Mouse (Mus musculus) kidney, adult 8-10 months (tissue): ENCODE results near the gene Slc35f2.

ENCODE experiments used
- DNase-seq, 2 experiments: peaks; one replicate each; pipeline ENCODE4 v3.0.0; 2022

Gene Slc35f2

DNA sequence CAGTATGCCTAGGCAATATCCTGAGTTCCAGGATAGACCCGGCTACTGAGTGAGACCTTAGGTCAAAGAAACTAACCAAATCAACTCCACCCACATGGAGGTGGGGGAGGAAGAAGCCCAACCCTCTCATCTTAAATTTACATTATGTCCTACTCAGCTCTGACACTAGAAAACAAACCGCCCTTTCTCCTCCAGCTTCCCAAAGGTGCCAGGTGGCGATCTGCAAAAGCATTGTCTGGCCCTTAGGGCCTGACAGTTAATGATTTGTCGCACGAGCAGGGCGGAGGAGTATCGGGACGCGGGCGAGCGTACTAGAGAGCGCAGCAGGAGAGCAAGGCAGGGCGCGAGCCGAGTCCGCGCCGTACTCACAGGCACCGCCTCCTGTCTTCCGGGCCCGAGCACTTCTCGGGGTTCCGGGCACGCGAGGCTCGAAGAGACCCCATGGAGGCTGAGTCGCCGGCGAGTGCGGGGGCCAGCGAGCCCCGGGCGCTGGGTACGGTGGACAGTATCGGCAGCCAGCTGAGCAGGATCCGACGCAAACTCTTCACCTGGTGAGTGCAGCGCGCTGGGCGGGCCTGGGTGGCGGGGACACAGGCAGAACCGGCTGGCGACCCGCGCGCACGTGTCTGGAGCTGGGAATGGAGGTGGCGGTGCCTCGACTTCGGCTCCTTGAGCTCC lies at the start of gene Slc35f2:
Gene Slc35f2 (plus strand): TSS at position 195 of the 678 bp plus-strand sequence.
- DNase-seq, result peak; percentile 75 to 77

DNA sequence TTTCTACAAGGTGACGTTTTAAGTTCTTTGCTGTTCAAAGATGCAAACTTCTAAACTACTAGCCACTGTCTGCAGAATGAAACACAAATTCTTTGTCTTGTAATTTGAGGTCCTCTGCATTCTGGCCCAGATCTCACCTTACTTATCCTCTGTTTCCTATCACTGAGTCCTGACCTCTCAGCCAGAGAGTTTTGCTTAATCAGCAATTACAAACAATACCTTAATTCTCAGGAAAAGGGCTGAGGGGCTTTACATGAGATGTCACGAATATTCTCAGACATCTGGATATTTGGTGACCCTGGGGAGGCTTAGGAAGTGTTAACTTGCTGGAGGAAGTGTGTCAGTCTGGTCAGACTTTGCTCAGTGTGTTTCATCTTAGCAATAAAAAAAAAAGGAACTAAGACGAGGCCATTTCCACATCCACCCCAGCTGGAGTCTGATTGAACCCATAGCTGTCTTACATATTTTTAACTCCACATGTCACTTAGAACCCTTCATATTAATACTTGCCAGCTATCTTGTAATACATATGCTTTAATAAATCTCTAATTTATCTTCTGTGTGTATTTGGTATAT lies 30.4 kb upstream of the Slc35f2 start:
- no peak for DNase-seq

DNA sequence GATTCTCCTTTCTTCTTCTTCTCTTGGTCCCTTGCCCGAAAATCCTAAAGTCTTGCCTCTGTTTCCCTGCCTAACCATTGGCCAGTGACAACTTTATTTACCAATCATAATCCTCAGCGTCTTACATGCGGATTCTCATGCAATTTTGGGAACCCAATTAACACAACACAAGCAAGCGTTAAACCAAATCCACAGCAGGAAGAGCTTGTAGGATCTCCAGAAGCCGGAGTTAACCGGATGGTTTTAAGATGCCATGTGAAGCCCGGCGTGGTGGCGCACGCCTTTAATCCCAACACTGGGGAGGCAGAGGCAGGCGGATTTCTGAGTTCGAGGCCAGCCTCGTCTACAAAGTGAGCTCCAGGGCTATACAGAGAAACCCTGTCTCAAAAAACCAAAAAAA lies 20.9 kb upstream of the Slc35f2 start:
- no peak for DNase-seq

DNA sequence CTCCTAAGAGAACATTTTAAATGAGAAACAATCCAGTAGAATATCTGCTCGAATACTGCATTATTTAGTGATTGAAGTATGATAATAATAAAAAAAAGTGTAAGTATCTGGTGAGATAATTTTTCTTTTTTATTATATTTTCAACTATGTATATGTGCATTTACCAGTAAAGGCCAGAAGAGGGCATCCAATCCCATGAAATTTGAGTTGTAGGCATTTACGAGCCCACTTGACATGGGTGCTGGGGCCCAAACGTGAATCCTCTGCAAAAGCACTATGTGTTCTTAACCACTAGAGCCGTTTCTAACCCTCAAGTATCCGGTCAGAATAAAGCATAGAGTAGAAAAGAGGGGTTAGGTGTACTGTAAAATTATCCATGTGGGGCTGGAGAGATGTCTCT lies 20.4 kb upstream of the Slc35f2 start:
- DNase-seq, result no peak

DNA sequence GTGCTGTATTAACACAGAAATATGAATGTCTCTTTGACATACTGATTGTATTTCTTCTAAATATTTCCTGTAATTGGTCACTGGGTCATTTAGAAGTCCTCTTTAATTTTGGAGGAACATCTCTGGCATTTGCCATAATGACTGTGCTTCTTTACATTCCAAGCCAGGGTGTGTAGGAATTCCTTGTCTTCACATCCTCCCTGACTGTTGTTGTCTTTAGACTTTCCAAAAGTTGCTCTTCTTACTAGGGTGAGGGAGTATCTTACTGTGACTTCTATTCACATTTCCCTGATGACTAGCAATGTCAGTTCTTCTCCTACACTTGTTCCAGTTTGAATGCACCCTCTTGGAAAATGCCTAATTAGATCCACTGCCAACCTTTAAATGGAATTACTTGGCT lies 16.5 kb upstream of the Slc35f2 start:
- DNase-seq, result no peak

DNA sequence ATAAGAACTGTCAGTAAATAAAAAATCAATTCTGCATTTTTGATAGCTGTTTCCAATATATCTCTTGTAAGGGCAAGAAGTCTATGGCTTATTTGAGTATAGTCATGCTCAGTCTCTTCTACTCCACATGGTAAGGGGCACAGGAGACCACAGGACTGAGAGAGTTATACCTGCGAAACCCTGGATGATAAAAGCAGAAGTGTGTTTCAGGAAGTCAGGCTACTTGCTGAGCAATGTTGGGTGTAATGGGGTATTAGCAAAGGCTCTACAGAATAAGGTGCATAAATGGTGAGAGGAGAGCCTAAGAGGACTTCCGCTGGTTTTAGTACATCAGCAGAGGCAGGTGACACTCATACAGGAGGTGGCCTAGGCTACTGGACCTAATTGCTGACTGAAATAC lies 13.2 kb upstream of the Slc35f2 start:
- no peak for DNase-seq

DNA sequence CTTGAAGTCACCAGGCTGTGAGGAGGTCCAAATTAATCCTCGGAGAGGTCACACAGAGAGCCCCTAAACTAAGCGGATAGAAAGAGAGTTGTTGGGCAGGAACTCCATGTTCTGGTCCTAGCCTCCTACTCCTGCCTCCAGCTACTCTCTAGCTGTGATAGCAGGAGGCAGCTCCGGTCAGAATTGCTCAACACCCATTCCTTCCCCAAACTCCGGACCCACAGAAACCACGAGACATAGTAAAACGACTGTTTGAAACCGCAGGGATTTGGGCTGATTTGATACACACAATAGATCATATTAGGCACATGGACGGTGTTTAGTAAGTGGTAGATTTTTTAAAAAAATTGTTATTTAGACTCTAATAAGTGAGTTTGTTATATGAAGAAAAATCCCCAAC lies 6.6 kb upstream of the Slc35f2 start:
- no peak for DNase-seq

DNA sequence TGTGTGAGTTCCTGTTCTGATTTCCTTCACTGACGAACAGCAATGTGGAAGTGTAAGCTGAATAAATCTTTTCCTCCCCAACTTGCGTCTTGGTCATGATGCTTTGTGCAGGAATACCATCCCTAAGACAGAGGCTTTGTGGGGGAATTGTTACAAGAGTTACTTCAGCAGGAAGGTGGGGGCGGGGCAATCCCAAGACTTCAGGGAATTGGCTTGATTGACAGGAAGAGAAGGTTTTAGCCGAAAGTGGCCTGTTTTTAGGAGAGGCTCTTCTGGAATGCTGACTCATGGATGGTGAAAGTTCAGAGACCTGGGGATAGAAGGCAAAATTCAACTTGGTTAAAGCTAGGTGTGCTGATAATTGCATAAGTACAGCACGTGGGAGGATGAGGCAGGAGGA lies 2.9 kb upstream of the Slc35f2 start:
- no peak for DNase-seq

DNA sequence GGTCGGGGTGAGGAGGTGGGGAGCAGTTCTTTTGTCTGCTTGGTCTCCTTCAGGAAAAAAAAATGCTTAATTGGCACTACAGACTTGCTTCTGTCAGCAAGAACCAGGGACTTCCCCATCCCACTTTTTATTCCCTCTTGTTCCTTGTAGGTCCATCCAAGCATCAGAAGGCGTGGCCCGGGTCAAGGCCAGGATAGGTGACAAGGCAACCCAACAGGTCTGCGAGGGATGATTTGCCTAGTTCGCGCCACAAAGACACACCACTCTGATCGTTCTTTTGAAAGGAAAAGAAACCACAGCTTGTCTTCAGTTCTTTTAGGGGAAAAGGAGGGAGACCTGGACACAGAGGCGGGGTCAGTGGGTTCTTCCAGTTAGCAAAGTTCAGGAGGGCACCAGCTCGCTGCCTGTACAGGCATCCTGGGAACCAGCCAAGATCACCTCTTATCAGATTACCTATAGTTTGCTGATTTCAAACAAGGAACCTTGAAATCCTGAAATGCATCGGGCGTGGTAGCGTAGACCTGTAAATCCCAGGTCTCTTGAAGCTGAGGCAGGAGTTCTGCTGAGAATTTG lies 481 bp upstream of the Slc35f2 start:
- DNase-seq, result no peak

DNA sequence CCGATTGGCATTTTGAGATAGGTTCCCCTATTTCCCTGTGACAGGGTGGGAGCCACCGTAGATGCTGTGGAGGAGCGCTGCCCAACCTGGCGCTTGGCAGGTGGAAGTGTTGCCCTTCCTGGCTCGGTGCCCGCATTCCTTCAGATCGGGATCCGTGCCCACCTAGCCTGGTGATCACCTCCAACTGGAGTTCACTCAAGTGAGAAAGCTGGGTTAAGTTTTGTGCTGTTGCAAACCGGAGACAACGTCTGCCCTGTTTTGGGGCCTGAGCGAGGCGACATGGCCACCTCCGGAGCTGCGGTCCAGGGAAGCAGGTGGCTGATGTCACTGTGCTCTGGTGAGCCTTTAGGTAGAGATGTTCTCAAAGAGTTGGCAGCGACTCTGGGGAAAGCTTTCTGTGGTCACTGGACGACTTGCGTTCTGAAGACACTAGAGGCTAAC lies 803 bp downstream of the Slc35f2 start:
- peak; percentile 91 to 94 for DNase-seq

DNA sequence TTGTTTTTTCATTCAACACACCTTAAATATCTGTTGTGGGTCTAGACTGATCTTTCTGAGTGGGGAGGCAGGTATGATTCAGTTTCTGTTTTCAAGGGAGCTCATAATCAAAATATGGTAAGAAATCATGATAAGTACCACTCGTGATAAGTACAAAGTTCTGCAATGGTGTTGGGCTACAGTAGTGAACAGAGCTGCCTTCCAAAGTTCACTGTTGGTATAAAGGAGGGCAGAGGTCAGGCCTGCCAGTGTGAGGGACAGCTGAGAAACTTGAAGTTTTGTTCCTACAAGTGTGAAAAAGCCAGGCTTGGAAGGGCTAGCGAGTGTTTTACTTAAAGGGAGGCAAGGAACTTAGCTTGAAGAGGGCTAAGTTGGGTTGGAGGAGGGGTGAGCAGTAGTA lies 4.2 kb downstream of the Slc35f2 start:
- DNase-seq, result peak; percentile 31

DNA sequence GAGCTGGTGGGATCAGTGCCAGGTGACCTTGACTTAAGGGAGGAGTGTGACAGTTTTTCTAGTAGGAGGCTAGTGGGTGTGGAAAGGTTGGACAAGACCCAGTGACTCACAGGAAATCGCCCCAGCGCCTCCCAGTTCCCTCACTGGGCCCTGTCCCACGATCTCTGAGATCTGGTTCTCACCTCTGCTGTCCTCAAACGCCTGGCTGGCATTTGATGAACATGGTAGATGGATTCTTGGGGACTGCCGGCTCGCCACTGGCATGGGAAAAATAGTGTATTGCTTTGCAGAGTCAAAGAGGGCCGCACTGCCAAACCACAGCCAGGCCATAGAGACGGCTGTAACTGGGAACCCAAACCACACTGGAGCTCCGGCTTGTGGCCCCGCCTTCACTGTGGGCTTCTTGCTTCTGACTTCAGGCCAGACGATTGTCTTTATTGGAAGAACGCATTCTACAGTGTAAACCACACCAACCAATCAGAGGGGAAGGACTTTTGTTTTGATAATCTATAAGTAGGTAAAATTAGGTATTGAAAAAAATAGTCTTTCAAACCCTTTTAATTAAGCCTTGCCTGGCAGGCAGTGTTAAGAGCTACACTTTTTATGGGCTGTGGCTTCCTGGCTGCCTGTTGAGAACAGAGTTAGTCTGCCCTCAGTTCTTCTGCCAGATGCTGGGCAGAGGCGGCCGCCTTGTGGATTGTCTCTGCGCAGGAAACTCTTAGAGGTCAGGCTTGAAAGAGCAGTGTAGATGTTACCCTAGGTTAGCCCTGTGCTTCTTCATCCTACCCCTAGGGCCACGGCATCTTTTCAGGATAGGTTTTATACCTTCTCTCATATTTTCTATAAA lies 15.4 kb downstream of the Slc35f2 start:
- no peak for DNase-seq

DNA sequence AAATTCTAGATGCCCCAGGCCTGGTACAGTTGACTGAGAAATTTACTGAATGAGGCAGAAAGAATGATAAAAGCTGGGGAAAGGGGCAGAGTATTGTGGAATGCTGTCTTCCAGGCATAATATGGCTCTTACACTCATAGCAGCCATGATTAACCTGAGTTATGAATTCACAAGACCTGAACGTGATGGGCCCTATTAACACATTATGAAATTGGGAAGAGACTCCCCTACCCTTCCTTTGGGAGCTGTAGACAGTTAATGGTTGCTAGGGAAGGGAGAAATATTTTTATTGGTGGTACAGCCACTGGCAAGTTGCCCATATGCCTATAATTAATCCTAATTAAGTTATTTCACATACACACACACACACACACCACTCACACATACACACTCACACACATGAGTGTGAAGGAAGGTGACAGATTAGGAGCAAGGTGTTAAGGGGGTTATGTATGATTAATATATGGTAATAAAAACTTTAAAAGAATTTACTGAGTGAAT lies 22.5 kb downstream of the Slc35f2 start:
- no peak for DNase-seq

DNA sequence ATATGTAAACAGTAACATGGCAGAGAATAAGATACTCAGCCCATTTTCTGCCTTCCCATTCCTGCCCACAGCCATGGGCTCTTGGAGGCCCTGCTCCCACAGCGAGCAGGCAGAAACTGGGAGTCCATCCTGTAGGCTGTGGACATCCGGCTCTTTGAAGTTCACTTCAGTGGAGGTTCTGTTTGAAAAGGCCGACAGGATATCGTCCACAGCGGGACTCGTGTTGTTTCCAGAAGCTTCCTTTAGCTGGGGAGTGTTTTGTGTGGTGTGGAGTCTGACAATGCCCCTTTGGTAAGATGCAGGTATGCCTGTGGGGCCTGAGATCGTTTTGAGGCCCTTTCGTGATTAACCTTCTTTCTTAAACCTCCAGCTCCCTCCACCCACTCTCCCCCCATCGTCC lies 23.2 kb downstream of the Slc35f2 start:
- DNase-seq, result no peak

DNA sequence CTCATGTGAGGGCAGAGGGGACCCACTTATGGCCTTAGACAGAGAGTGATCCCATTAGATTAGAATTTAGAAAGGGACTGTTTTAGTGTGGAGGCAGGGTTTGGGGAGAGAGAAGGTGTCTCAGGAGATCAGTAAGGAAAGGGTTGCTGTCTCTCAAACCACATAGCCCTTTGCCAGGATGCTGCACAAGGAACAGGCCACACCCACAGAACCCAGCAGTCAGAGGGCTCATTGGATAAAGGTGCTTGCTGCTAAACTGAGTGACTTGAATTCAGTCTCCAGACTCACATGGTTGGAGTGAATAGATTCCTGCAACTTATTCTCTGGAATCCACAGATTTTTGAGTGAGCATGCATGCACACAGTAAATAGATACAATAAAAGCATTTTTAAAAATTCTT lies 24.0 kb downstream of the Slc35f2 start:
- no peak for DNase-seq

DNA sequence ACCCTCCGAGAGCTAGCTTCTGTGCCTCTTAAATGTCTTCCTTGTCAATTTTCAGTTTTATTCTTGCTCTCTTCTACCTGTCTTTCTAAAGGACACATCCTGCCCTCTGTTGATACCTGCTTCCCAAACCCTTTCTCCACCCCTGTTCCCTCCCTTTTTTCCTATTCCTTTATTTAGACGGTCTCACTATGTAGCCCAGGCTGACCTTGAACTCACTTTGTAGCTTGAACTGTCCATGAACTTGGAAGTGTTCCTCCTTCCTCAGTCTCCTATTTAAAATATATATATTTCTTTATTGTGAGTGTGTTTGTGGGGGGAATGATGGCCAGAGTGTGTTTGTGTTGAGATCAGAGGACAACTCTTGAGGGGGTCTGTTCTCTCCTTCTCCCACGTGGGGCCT lies 25.0 kb downstream of the Slc35f2 start:
- no peak for DNase-seq

DNA sequence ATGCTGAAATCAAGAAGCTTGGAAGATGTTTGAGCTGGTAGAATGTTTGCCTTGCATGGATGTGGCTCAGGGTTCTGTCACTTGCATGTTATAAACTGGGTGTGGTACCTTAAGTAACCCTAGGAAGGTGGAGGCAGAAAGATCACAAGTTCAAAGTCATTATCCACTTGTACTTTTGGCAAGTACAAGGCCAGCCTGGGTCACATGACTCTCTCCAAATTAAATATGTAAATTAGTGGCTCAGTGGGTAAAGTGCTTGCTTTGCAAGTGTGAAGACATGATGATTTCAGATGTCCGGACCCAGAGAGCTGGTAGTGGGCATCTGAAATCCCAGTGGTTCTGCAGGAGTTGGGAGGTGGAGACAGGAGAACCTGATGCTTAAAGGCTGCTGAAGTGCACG lies 25.8 kb downstream of the Slc35f2 start:
- no peak for DNase-seq

DNA sequence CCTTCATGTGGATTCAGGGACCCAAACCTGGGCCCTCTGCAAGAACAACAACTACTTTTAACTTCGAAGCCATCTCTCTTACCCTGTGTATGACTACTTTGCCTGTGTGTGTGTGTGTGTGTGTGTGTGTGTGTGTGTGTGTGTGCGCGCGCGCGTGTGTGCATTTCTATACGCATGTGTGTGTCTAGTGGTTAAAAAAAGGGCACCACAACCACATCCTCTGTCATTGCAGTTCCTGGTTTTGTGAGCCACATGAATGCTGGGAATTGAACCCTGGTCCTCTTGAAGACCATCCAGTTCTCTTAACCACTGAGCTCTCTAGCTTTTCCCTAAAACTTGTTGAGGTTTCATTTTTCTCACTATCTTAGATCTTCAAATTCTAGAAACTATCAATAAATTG lies 31.6 kb downstream of the Slc35f2 start:
- no peak for DNase-seq

DNA sequence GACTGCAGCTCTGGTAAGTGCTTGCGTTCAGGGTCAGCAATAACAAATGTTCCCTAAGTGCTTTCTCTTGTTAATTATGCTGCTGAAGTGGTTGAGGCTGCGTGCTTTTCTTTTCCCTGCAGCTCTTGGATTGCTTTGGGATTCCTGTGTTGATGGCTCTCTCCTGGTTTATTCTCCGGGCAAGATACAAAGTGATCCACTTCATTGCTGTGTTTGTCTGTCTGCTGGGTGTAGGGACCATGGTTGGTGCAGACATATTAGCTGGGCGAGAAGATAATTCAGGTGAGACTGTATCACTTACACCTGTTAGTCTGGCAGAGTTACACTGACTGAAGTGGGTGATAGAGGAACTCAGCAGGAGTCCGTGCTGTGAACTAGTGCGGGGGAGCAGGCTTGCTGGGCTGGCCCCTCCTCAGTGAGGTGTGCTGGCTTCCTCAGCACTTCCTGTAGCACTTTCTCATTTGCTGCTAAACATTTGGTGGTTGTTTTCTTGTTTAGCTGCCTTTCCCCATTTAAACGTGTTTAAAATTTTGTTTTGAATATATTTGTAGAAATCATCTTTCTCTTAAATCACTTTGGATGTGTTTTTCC lies 35.3 kb downstream of the Slc35f2 start:
- DNase-seq, result no peak

DNA sequence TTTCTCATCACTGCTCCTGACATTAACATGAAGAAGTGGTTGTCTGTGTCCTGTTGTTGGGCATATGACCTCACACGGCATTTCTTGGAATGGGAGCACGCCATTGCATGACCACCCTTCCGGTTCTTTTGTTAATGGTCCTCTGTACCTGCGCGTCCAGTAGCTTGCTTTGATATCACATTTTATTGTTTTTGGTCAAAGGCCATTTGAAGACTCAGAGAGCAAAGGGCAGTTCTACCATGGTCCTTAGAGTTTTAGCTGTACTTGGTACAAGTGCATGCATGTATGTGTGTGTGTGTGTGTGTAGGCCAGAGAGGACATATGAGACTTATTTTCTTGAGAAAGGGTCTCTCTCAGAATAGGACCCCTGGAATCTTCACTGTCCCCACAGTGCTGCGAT lies 42.1 kb downstream of the Slc35f2 start:
- no peak for DNase-seq

DNA sequence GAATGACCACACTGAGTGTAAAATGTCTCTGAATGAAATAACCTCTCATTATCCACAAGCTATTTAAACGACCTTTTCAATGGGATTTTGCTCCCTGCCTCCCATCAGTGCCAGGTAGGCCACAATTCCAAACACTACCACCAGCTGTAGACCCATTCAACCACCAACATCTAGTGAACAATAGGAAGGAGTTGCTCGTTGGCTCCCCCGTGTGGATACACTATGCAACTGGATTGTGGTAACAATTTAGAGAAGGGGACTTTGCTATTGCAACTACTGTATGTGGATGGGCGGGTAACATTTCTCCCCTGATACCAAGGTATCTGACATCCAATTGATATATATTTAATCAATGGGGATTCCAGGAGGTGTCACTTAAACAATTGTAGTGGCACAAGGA lies 47.4 kb downstream of the Slc35f2 start:
- peak; percentile 38 to 69 for DNase-seq

DNA sequence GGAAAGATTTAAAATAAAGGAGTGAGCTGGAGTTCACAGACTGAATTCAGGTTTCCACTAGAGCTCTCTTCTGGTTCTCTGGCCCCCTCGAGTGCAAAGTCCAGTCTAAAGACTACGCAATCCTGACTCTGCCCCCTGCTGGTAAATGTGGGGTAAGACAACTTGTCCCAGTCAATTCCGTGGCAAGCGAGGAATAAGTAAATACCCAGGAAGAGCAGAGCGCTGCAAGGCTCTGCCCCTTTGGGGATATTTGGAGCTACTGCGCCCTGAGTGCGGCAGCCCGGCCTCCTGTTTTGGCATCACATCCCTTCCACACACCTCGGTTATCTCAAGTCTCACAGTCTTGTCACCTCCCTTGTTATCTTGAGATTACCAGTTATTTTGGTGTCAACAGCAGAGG lies 54.0 kb downstream of the Slc35f2 start:
- peak in 1 of 2 experiments; percentile 19 for DNase-seq
